Mouse (Mus musculus) CH12.LX (cell line): ENCODE measurements around the gene Themis.

ENCODE experiments used
- CTCF ChIP-seq, 2 experiments: IDR thresholded peaks in 1 of 2; conservative IDR thresholded peaks in 1 of 2; 2 replicates each; pipeline ENCODE4 v1.5.1; 2011 to 2012; ENCODE audit warnings: low read depth in 2 of 2, low read length in 2 of 2, improper control_type of control experiment in 1 of 2, inconsistent platforms in 1 of 2, mild to moderate bottlenecking in 1 of 2, moderate library complexity in 1 of 2
- EP300 ChIP-seq: IDR thresholded peaks from 2 replicates; pipeline ENCODE4 v1.6.1; 2011; ENCODE audit warnings: low read length, improper control_type of control experiment
- ETS1 ChIP-seq: conservative IDR thresholded peaks from 2 replicates; pipeline ENCODE4 v1.6.1; 2012; ENCODE audit warnings: low read depth, mild to moderate bottlenecking, inconsistent platforms, low read length, improper control_type of control experiment, moderate library complexity
- KAT2A ChIP-seq: IDR thresholded peaks from 2 replicates; pipeline ENCODE4 v1.6.1; 2012; ENCODE audit warnings: low read length, improper control_type of control experiment, inconsistent platforms; ENCODE audit not compliant: insufficient replicate concordance
- MAX ChIP-seq: IDR thresholded peaks from 2 replicates; pipeline ENCODE4 v1.6.1; 2011; ENCODE audit warnings: low read length, improper control_type of control experiment
- MXI1 ChIP-seq: IDR thresholded peaks from 2 replicates; pipeline ENCODE4 v1.6.1; 2011; ENCODE audit warnings: mild to moderate bottlenecking, low read depth, low read length, improper control_type of control experiment
- POLR2A ChIP-seq: IDR thresholded peaks from 2 replicates; pipeline ENCODE4 v1.6.1; 2011; ENCODE audit warnings: low read depth, mild to moderate bottlenecking, improper control_type of control experiment, low read length
- SIN3A ChIP-seq: IDR thresholded peaks from 2 replicates; pipeline ENCODE4 v1.6.1; 2012; ENCODE audit warnings: low read length, improper control_type of control experiment, inconsistent platforms
- TCF12 ChIP-seq: IDR thresholded peaks from 2 replicates; pipeline ENCODE4 v1.6.1; 2014; ENCODE audit warnings: low read depth, mild to moderate bottlenecking, inconsistent platforms, low read length, improper control_type of control experiment
- USF1 ChIP-seq: IDR thresholded peaks from 2 replicates; pipeline ENCODE4 v1.6.1; 2014; ENCODE audit warnings: low read depth, mild to moderate bottlenecking, inconsistent platforms, low read length, improper control_type of control experiment
- ZC3H11A ChIP-seq: IDR thresholded peaks from 2 replicates; pipeline ENCODE4 v1.6.1; 2012; ENCODE audit warnings: low read depth, mild to moderate bottlenecking, inconsistent platforms, low read length, improper control_type of control experiment
- ZKSCAN1 ChIP-seq: IDR thresholded peaks from 2 replicates; pipeline ENCODE4 v1.6.1; 2012; ENCODE audit warnings: low read depth, inconsistent platforms, low read length, improper control_type of control experiment, borderline replicate concordance
- ZMIZ1 ChIP-seq: IDR thresholded peaks from 2 replicates; pipeline ENCODE4 v1.6.1; 2012; ENCODE audit warnings: low read depth, mild to moderate bottlenecking, inconsistent platforms, low read length, improper control_type of control experiment

- no peak for TF ChIP-seq ETS1
- no peak for TF ChIP-seq ZMIZ1
- no peak for TF ChIP-seq POLR2A
- no peak for TF ChIP-seq EP300
- no peak for TF ChIP-seq KAT2A
- TF ChIP-seq ZC3H11A: no peak
- no peak for TF ChIP-seq ZKSCAN1
- TF ChIP-seq SIN3A: no peak
- no peak for TF ChIP-seq CTCF (conservative IDR thresholded peaks at IDR 0.05 in 1 of 2, IDR thresholded peaks at IDR 0.05 in 1 of 2; ENCODE audit: low read depth in 2 of 2, low read length in 2 of 2)
- TF ChIP-seq MXI1: no peak
- no peak for TF ChIP-seq USF1
- no peak for TF ChIP-seq TCF12
- TF ChIP-seq MAX: no peak
Observed at GRCm38 (mm10) chr10:28721828-28722227, 53.7 kb downstream of the Themis start.
